Mouse (Mus musculus) lung, postnatal 0 days (tissue): Measurements from ENCODE around the gene Cluh. TPM values are rescaled to one million over a fixed set of nuclear protein-coding genes. Genes with fewer than 3 reads are reported as not detected.
A peak's percentile ranks its signal among the peaks of the same experiment; 100 is the strongest.

ENCODE experiments used
- ATAC-seq: fragments of 200-750 bp; cut with Nextera tagmentation; 2 replicates; pipeline ENCODE4 v1.8.0; 2017; ENCODE audit warnings: moderate library complexity
- DNase-seq: peaks from one replicate; pipeline ENCODE4 v3.0.0-alpha.2; 2016; ENCODE audit warnings: low spot score
- H3K27ac ChIP-seq: fragments of 300-500 bp; sonication (generic); 2 replicates; pipeline ENCODE4 v1.5.1; 2014; ENCODE audit warnings: antibody characterized with exemption, mild to moderate bottlenecking, low read length, mixed read lengths
- H3K27me3 ChIP-seq: fragments of 300-500 bp; sonication (generic); replicated peaks from 2 replicates; pipeline ENCODE4 v1.6.1; 2014; ENCODE audit warnings: low read length, mixed read lengths; ENCODE audit not compliant: insufficient read depth
- H3K36me3 ChIP-seq: fragments of 300-500 bp; sonication (generic); 2 replicates; pipeline ENCODE4 v1.6.1; 2014; ENCODE audit warnings: low read length, mixed read lengths; ENCODE audit not compliant: insufficient read depth
- H3K4me1 ChIP-seq: fragments of 300-500 bp; sonication (generic); 2 replicates; pipeline ENCODE4 v1.6.1; 2014; ENCODE audit warnings: antibody characterized with exemption, low read depth, low read length, mixed read lengths; ENCODE audit not compliant: insufficient read depth
- H3K4me2 ChIP-seq: fragments of 300-500 bp; sonication (generic); replicated peaks from 2 replicates; pipeline ENCODE4 v1.6.1; 2014; ENCODE audit warnings: low read depth, mild to moderate bottlenecking, low read length, moderate library complexity, mixed read lengths
- H3K4me3 ChIP-seq: fragments of 300-500 bp; sonication (generic); 2 replicates; pipeline ENCODE4 v1.5.1; 2014; ENCODE audit warnings: low read depth, low read length
- H3K9ac ChIP-seq: fragments of 300-500 bp; sonication (generic); replicated peaks from 2 replicates; pipeline ENCODE4 v1.6.1; 2014; ENCODE audit warnings: low read depth, mild to moderate bottlenecking
- H3K9me3 ChIP-seq: fragments of 300-500 bp; sonication (generic); 2 replicates; pipeline ENCODE4 v1.6.1; 2016; ENCODE audit warnings: low read length, mixed read lengths
- CTCF ChIP-seq: IDR thresholded peaks from 2 replicates; pipeline ENCODE4 v1.5.1; 2016; ENCODE audit warnings: antibody characterized with exemption, mild to moderate bottlenecking
- EP300 ChIP-seq: IDR thresholded peaks from 2 replicates; pipeline ENCODE4 v1.6.1; 2016; ENCODE audit warnings: antibody characterized with exemption, mild to moderate bottlenecking, control low read depth
- WGBS: fragments of 180-500 bp; shearing (Covaris S2); extraction: QIAGEN DNeasy Blood & Tissue Kit; methylation state at CpG from one replicate; pipeline ENCODE4 v1.1.7; 2014; 5-methylcytosine and 5-hydroxymethylcytosine counted together
- polyA plus RNA-seq: library from polyadenylated mRNA; unstranded; fragments of >200 nt; fragmentation: Nextera tagmentation; extraction: Ambion mirVana; gene quantifications from 2 replicates; pipeline ENCODE4 v1.2.1, GENCODE M21; 2015

Cluh gene
- polyA plus RNA-seq, 1 experiment from 2014 or later = 9.2 TPM

GRCm38 (mm10) chr11:74674713-74675112 is 25.4 kb downstream of the Cluh start:
- Histone ChIP-seq H3K4me1 (no peaks in the 10 kb centered on the region), H3K4me2 (no peak overlapping the region), H3K4me3 (no peak overlapping the region), H3K36me3 (peaks cover 24% of the 10 kb centered on the region; the same call in 1 of the 2 replicates), H3K9me3 (no peaks in the 10 kb centered on the region), H3K27ac (no peak overlapping the region), H3K27me3 (no peaks in the 10 kb centered on the region), H3K9ac (no peak overlapping the region)
- no peak for DNase-seq
- TF ChIP-seq EP300 = no peak
- no peak for TF ChIP-seq CTCF
- WGBS = 95% methylated on average over 8 of the region's 8 CpGs
- ATAC-seq = no peak

DNA sequence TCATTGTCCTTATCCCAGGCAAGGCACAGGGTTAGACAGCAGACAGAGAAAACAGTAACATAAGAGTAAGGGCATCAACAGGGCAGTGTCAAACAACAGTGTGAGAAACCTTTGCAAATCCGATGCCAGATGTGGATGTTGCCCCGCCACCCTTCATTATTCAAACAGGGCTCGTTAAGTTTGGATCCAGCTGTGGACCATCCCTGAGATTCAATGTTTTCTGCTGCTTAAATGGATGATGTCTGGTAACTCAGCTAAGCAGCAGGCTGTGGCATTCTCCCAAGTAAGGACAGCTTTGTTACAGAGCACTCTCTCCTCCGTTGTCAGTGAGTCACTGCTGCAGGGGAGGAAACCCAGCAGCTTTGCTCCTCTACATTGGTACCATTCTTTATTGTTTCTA is 25.9 kb downstream of the Cluh start:
- no peaks in the 10 kb centered on the region for H3K27me3 ChIP-seq
- TF ChIP-seq CTCF (no peak), EP300 (no peak)
- H3K4me2 ChIP-seq = no peak overlapping the region
- H3K4me3 ChIP-seq = no peak overlapping the region
- H3K4me1 ChIP-seq = no peaks in the 10 kb centered on the region
- H3K9ac ChIP-seq = no peak overlapping the region
- H3K27ac ChIP-seq = no peak overlapping the region
- ATAC-seq (no peak), DNase-seq (no peak)
- peaks cover 24% of the 10 kb centered on the region; the same call in 1 of the 2 replicates for H3K36me3 ChIP-seq
- 90% methylated on average over 4 of the region's 4 CpGs for WGBS
- H3K9me3 ChIP-seq = no peaks in the 10 kb centered on the region

- Histone ChIP-seq H3K9me3 (no peaks in the 10 kb centered on the region), H3K36me3 (no peaks in the 10 kb centered on the region), H3K9ac (no peak overlapping the region), H3K4me3 (no peak overlapping the region), H3K27ac (no peak overlapping the region), H3K4me2 (no peak overlapping the region), H3K4me1 (no peaks in the 10 kb centered on the region), H3K27me3 (no peaks in the 10 kb centered on the region)
- DNase-seq (peak; percentile 48), ATAC-seq (no peak)
- 31% methylated on average over 1 of the region's 1 CpGs for WGBS
- TF ChIP-seq CTCF = no peak
- no peak for TF ChIP-seq EP300
These were observed 42.9 kb downstream of the Cluh start for GRCm38 (mm10) chr11:74692151-74692550.

DNA sequence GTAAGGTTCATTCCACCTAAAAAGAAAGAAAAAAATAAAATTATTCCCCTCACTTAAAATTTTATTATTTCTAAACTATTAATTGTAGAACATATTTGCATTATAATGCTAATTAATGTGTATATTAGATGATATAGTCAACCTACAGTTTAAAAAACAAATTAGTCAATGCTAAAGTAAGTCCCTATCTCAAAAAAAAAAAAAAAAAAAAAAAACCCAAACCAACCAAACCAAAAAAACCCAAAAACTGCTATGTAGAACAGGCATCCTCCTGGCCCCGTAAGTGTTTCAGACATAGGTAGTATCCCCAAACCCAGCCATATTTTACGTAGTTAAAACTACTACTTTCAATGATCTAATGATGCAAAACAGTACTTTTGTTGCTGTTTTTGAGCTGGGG is 50.2 kb downstream of the Cluh start:
- H3K4me3 ChIP-seq = no peak overlapping the region
- 96% methylated on average over 2 of the region's 2 CpGs for WGBS

DNA sequence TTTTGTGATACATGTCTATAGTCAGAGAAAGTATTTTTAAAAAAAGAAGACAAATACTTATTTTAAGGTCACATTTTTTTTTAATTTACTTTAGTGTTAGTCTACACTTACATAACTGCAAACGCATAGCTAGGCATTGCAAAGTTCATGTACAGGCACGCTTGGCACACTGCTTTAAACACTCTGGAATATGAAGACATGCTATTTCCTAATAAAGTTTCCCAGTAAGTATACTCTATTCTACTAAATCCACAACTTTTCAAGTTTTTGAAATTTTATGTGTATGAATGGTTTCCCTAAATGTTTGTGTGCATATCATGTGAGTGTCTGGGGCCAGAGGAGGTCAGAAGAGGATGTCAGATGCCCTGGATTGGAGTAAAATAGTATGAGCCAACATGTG is 54.8 kb downstream of the Cluh start:
- DNase-seq = peak; percentile 52
- Histone ChIP-seq H3K9me3 (no peaks in the 10 kb centered on the region), H3K9ac (no peak overlapping the region), H3K27ac (no peak overlapping the region), H3K4me1 (no peaks in the 10 kb centered on the region), H3K4me3 (no peak overlapping the region), H3K36me3 (no peaks in the 10 kb centered on the region), H3K4me2 (no peak overlapping the region), H3K27me3 (no peaks in the 10 kb centered on the region)
- WGBS = 53% methylated on average over 2 of the region's 2 CpGs
- TF ChIP-seq CTCF (no peak), EP300 (no peak; the same call in 1 of the 2 replicates)
- ATAC-seq = peak; percentile 57; the same call in 1 of the 2 replicates

More for the DNA sequence above, 50.2 kb downstream of the Cluh start:
- Histone ChIP-seq H3K4me2 (no peak overlapping the region), H3K9ac (no peak overlapping the region), H3K4me1 (no peaks in the 10 kb centered on the region), H3K36me3 (no peaks in the 10 kb centered on the region), H3K27ac (no peak overlapping the region), H3K9me3 (no peaks in the 10 kb centered on the region), H3K27me3 (no peaks in the 10 kb centered on the region)
- no peak for DNase-seq
- ATAC-seq = no peak
- no peak for TF ChIP-seq EP300
- TF ChIP-seq CTCF = no peak

DNA sequence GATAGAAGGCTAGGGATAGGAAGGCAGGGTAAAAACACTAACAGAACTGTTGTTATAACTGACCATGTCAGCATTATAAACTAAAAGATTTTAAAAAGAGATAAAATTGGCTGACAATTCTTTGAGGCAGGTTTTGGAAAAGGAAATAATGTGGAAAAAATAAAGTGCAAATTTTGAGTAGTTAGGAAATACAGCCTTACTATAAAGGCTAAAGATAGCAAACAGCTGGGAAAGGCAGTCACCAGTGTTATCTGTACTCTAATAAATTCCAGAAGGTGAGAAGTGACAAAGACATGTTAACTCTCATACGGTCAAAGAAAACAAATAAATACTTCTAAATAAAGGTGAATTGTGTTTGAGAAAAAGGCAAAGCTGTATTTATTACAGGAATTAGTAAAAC is 59.5 kb downstream of the Cluh start:
- Histone ChIP-seq H3K4me3 (no peak overlapping the region), H3K27ac (no peak overlapping the region), H3K9me3 (no peaks in the 10 kb centered on the region), H3K4me1 (no peaks in the 10 kb centered on the region), H3K27me3 (no peaks in the 10 kb centered on the region), H3K4me2 (no peak overlapping the region), H3K9ac (no peak overlapping the region), H3K36me3 (no peaks in the 10 kb centered on the region)
- ATAC-seq (no peak), DNase-seq (no peak)
- 25% methylated on average over 1 of the region's 1 CpGs for WGBS
- TF ChIP-seq EP300 = no peak
- TF ChIP-seq CTCF = no peak

DNA sequence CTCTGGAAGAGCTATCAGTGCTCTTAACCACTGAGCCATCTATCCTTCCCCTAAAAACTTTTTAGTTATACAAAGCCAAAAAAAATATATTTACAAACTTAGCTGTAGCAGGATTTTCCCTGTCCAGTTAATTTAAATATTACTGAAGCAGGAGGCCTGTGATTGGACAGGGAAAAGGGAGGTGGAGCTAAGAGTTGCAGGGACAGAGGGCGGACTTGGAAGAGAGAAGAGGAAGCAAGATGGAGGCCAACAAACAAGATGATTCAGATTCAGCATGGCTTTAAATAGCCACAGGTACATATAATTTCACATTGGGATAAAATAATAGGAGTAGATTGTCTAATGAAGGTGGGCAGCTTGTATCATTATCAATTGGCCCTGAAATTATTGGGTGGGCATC is 61.4 kb downstream of the Cluh start:
- TF ChIP-seq EP300 (no peak), CTCF (no peak)
- H3K4me3 ChIP-seq = no peak overlapping the region
- DNase-seq (no peak), ATAC-seq (no peak)
- H3K9me3 ChIP-seq = no peaks in the 10 kb centered on the region
- WGBS = 93% methylated on average over 1 of the region's 1 CpGs
- no peaks in the 10 kb centered on the region for H3K36me3 ChIP-seq
- no peaks in the 10 kb centered on the region for H3K27me3 ChIP-seq
- no peak overlapping the region for H3K27ac ChIP-seq
- H3K4me1 ChIP-seq = no peaks in the 10 kb centered on the region
- no peak overlapping the region for H3K4me2 ChIP-seq
- H3K9ac ChIP-seq = no peak overlapping the region
